Mouse (Mus musculus): ENCODE results near the gene Mfrp. TPM values are rescaled to one million over a fixed set of nuclear protein-coding genes. Genes with fewer than 3 reads are reported as not detected.

The Mfrp gene
- total RNA-seq, 1 experiment from 2014 or later: not detected

GRCm38 (mm10) chr9:44130581-44131275 lies 29.2 kb downstream of the Mfrp start:
- peak; percentile 29 for DNase-seq

- DNase-seq: no peak
Observed at GRCm38 (mm10) chr9:44131276-44131590, 29.7 kb downstream of the Mfrp start.

- DNase-seq: no peak
Observed at GRCm38 (mm10) chr9:44132200-44132599, 30.7 kb downstream of the Mfrp start.

- no peak for DNase-seq
Observed at GRCm38 (mm10) chr9:44133287-44133686, 31.8 kb downstream of the Mfrp start.

- DNase-seq: peak; percentile 79
Observed at GRCm38 (mm10) chr9:44134101-44134850, 32.7 kb downstream of the Mfrp start, which contains the start of gene Mcam. Gene Mcam, plus strand, starts transcription at chr9:44134469.

GRCm38 (mm10) chr9:44134851-44135730 lies 33.6 kb downstream of the Mfrp start:
- peak; percentile 72 for DNase-seq

- no peak for DNase-seq
Observed at GRCm38 (mm10) chr9:44135731-44136411, 34.3 kb downstream of the Mfrp start.

- DNase-seq: no peak
Observed at GRCm38 (mm10) chr9:44137846-44138245, 36.3 kb downstream of the Mfrp start.

GRCm38 (mm10) chr9:44141951-44142350 lies 40.4 kb downstream of the Mfrp start:
- no peak for DNase-seq

GRCm38 (mm10) chr9:44143421-44143820 lies 41.9 kb downstream of the Mfrp start:
- no peak for DNase-seq

GRCm38 (mm10) chr9:44144023-44144717 lies 42.6 kb downstream of the Mfrp start:
- no peak for DNase-seq

GRCm38 (mm10) chr9:44144718-44145060 lies 43.2 kb downstream of the Mfrp start:
- DNase-seq: no peak

- no peak for DNase-seq
Observed at GRCm38 (mm10) chr9:44147290-44147689, 45.8 kb downstream of the Mfrp start.

Other genes with a start within 250 kb of the Mfrp start
- 30.8 and 37.7 TPM in 2 replicates for gene Thy1, start 58.3 kb upstream of the Mfrp start, total RNA-seq (2021)
- gene Usp2, start 34.7 kb upstream of the Mfrp start, total RNA-seq (2021): 20.9 and 22.8 TPM in 2 replicates
- gene C1qtnf5, start 5.5 kb downstream of the Mfrp start, total RNA-seq (2021): 9.9 and 10.9 TPM in 2 replicates
- gene Gm49380, start 11.8 kb downstream of the Mfrp start, total RNA-seq (2021): 0.82 and 1.5 TPM in 2 replicates
- gene Rnf26, start 11.8 kb downstream of the Mfrp start, total RNA-seq (2021): 30.3 and 36.4 TPM in 2 replicates
- 32.2 and 32.9 TPM in 2 replicates for gene Mcam, start 32.7 kb downstream of the Mfrp start, total RNA-seq (2021)
- gene Cbl, start 132.3 kb downstream of the Mfrp start, total RNA-seq (2021): 32.7 and 36.2 TPM in 2 replicates
- gene Ccdc153, start 138.9 kb downstream of the Mfrp start, total RNA-seq (2021): 2.0 and 3.7 TPM in 2 replicates
- 0.27 TPM in 1 of 2 replicates, not detected in the other for gene Pdzd3, start 149.7 kb downstream of the Mfrp start, total RNA-seq (2021)
- gene Nlrx1, start 166.9 kb downstream of the Mfrp start, total RNA-seq (2021): 18.5 and 34.8 TPM in 2 replicates
- gene Abcg4, start 186.9 kb downstream of the Mfrp start, total RNA-seq (2021): 39.1 and 43.4 TPM in 2 replicates
- gene Hinfp, start 203.9 kb downstream of the Mfrp start, total RNA-seq (2021): 23.6 and 29.3 TPM in 2 replicates
- gene C2cd2l, start 218.6 kb downstream of the Mfrp start, total RNA-seq (2021): 43.3 and 48.8 TPM in 2 replicates
- gene Dpagt1, start 224.3 kb downstream of the Mfrp start, total RNA-seq (2021): 34.3 and 34.5 TPM in 2 replicates
- 56.5 and 65.2 TPM in 2 replicates for gene H2afx, start 233.0 kb downstream of the Mfrp start, total RNA-seq (2021)
- gene Hmbs, start 242.5 kb downstream of the Mfrp start, total RNA-seq (2021): 81.2 and 102 TPM in 2 replicates